Mouse (Mus musculus): ENCODE data around the gene Armh1.
"Not testable (repeated sequence)": the region's sequence is repeated elsewhere in the genome, so short reads cannot be mapped to it uniquely, and the experiment has no call there.

Armh1 gene

DNA sequence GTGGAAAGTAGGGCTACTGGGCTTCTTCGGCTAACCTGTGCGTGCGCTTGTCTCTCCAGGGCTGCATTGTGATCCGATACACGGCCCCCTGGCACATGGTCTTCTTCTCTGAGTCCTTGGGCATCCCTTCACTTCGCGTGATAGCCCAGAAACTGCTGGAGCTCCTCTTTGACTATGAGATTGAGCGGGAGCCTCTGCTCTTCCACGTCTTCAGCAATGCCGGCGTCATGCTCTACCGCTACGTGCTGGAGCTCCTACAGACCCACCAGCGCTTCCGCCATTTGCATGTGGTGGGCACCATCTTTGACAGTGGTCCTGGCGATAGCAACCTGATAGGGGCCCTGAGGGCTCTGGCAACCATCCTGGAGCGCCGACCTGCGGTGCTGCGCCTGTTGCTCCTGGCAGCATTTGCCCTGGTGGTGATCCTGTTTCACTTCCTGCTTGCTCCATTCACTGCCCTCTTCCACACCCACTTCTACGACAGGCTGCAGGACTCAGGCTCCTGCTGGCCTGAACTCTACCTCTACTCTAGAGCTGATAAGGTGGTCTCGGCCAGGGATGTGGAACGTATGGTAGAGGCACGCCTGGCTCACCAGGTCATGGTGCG is 16.0 kb upstream of the Armh1 start:
- no peak for DNase-seq (ENCODE audit: low spot score)

GRCm38 (mm10) chr4:117267284-117267683 is 15.4 kb upstream of the Armh1 start:
- peak; percentile 63 for DNase-seq (ENCODE audit: low spot score)

GRCm38 (mm10) chr4:117262987-117263386 is 11.1 kb upstream of the Armh1 start:
- DNase-seq (ENCODE audit: low spot score), result no peak

DNA sequence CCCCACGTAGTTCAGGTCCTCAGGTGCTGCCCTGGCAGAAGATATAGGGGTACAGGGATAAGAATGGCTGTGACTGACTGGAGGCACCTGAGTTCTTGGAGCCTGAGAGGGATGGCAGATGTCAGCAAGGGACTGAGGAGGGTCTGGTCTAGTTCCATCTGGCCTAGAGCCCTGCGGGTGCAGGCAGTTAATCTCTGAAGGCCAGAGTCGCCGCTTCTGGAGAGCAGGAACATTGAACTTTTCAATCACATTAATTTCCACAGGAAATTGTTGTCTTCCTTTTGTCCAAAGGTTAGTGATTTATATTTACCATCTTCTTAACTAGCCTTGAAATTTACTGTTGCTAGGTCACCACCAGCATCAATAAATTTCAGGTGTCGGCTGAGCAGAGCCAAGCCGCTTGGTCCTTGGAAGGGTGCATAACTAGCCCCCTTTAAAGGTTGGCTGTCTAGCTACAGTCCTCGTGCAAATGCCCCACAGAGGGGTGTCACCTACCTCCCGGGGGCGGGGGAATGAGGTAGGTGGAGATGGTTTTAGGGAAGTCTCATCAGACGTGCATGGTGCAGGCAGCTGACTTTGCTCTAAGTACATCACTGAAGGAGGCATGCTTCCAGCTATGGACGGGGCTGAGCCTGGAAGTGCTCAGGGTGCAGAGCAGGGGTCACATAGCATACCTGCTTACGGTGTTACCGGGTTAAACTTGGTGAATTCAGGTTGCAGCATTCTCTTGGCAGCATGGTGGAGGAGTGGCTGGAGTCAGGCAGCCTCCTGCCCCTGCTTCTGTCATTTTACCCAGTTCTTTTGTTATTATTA is 10.4 kb upstream of the Armh1 start:
- no peak for DNase-seq (ENCODE audit: low spot score)

DNA sequence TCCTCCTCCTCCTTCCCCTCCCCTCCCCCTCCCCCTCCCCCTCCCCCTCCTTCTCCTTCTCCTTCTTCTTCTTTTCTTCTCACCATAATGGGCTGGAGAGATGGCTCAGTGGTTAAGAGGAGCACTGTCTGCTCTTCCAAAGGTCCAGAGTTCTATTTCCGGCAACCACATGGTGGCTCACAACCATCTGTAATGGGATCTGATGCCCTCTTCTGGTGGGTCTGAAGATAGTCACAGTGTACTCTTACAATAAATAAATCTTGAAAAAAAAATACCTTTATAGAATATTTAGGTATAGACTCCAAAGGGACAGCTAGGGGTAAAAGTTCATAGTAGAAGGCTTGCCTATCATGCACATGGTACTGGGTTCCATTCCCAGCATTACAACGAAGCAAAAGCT is 9.3 kb upstream of the Armh1 start:
- DNase-seq (ENCODE audit: low spot score), result no peak

DNA sequence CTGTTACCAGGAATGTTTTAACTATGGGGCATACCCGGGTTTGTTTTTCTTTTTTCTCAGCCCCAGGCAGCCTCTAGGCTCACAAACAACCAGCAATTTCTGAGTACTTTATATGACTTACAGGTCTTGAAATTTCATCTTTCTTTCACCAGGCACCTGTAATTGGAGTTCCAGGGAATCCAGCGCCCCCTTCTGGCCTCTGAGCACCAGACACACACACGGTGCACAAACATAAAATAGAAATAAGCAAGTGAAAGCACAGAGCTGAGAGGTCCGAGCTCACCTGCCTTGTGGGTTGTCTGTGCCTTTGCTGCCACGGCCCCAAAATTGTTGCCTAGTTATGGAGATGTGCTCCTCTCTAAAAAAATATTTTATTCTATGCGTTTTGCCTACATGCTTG is 8.0 kb upstream of the Armh1 start:
- not testable (repeated sequence) for DNase-seq (ENCODE audit: low spot score)

DNA sequence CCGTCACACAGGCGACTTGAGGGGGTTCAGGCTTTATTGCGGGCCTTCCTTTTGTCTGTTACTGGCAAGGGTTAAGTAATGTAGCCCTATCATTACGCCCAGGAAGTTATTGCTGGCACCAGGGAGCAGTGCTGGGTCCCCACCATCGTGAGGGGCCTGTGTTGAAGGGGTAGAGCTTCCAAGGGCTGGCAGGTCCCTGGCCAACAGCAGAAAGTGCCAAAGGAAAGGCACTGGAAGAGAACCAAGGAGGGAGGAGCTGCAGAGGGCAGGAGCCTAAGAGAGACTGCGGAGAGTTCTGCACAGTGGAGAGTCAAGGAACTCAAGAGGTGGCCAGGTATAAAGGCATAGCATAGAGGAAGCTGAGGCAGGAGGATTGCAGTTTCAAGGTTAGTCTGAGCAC is 2.7 kb upstream of the Armh1 start:
- DNase-seq (ENCODE audit: low spot score), result no peak

DNA sequence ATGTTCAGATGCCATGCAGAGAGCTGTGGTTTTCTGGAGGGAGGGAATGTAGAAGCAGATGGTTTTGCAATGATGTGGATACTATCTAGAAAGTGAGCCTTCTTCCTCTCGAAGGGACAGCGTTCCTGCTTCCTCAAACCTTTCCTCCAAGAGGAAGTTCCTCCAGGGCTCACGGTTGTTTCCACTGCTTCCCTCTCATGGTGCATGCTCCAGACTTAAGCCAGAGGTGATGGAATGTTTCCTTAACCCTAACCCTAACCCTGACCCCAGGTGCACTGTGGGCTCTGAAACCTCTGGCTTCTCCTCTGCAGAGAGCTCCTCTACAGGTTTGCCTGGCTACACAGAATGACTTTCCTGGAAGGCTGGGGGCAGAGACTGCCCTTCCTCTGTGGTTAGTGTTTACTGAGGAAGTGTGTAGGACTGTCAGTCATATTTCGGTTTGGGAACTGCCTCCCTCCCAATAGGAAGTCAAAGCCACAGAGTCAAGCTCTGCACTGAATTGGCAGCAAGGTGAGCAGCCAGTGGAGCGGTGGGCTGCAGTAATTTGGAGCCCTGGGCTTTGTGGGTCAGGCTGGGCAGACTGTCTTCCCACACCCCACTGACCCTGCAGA is 2.2 kb upstream of the Armh1 start:
- DNase-seq (ENCODE audit: low spot score), result no peak

DNA sequence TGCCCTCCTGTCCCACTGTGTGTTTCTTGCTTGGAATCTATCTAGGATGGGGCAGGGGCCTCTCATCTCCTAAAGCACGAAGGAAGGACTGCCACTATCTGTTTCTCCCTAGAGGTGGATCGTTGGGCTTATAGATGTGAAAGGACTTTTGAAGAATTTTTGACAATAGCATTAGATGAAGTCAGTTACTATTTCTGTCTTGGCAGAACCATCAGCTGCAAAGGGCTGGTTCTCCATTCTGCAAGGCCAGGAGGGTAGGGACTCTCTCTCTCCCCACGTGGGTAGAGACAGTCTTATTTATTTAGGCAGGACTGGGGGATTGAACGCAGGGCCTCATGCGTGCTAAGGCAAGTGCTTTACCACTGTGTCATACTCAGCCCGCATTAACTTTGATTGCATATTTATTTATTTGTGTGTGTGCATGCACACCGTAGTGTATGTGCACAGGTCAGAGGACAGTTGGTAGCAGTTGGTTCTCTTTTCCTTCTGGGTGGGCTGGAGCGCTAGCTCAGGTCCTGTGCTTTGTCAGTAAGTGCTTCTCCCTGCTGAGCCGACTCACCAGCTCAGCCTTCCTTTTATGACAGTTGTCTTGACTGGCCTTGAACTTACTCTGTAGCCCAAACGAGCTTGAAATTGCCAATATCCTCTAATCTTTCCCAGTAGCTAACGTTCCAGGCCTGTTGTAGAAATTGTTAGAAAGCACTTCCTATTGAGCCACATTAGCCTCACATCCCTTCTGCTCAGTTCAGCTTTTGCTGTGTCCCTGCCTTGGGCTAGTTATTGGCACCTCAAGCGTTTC is 1.5 kb upstream of the Armh1 start:
- DNase-seq (ENCODE audit: low spot score), result no peak

- DNase-seq (ENCODE audit: low spot score), result no peak
These were observed 830 bp upstream of the Armh1 start for GRCm38 (mm10) chr4:117252755-117253154.

- no peak for DNase-seq (ENCODE audit: low spot score)
These were observed 426 bp upstream of the Armh1 start for GRCm38 (mm10) chr4:117252351-117252750.

GRCm38 (mm10) chr4:117250982-117251381 is 943 bp downstream of the Armh1 start:
- no peak for DNase-seq (ENCODE audit: low spot score)

DNA sequence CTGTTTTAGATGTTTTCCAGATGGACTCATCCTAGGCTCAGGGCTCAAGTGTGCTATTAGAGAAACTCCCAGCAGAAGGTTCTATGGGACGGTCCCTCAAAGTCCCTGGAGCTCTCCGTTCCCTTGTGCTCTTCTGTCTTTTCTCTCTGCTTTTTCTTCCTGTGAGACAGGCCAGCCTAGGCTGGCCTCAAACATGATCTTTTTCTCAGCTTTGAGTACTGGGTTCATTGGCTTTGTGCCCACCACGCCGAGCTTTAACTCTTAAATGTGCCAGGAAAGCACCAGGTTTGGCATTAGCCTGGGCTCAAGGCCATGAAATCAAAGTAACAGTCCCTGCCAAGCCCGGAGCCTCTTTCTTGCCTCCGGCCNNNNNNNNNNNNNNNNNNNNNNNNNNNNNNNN is 11.1 kb downstream of the Armh1 start:
- no peak for DNase-seq (ENCODE audit: low spot score)

DNA sequence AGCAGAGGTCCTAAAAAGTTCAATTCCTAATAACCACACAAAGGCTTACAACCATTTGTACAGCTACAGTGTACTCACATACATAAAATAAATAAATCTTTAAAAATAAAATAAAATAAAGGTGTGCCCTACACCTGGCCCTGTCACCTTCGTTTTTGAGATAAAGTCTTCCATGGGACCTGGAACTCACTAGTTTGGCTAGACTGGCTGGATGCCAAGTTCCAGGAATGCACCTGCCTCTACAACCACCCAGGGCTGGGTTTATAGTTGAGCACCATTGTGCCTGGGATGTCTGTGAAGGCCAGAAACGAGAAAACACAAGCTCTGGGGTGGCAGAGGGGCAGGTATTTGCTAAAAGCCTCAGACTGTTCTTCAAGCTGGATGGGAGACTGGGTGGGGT is 12.8 kb downstream of the Armh1 start:
- no peak for DNase-seq (ENCODE audit: low spot score)

GRCm38 (mm10) chr4:117235822-117236221 is 16.1 kb downstream of the Armh1 start:
- DNase-seq (ENCODE audit: low spot score), result no peak

- no peak for DNase-seq (ENCODE audit: low spot score)
These were observed 17.7 kb downstream of the Armh1 start for GRCm38 (mm10) chr4:117234166-117234741.

DNA sequence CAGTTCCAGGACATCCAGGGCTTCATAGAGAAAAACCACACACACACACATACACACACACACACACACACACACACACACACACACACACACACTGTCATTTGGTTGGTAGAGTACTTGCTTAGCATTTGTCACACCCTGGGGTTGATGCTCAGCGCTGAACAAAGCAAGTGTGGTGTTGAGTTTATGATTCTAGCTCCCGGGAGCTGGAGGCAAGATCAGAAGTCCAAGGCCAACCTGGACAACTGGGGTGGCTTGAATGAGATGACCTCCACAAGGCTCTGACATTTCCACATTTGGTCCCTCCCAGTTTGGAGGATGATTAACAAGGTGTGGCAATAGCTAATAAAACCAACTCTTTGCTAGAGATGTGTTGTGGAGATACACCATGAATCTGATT is 20.7 kb downstream of the Armh1 start:
- no peak for DNase-seq (ENCODE audit: low spot score)

- no peak for DNase-seq (ENCODE audit: low spot score)
These were observed 21.6 kb downstream of the Armh1 start for GRCm38 (mm10) chr4:117230331-117230730.

DNA sequence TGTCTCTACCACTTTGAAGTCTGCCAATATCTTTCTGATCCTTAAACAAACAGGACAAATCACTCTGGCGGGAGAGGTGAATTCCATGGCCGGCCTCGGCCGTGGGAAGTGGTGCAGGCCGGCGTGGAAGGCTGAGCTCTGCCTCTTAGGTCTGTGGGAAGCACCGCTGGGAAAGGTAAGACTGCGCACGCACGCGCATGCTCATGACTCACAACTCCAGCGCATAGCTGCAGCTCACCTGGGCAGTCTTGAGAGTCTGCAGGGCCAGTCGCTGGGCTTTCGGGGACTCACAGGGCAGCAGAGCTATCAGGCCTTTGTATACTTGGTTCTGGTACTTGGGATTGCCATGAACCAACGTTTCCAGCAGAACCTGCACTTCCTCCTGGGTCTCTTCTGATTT is 22.3 kb downstream of the Armh1 start:
- no peak for DNase-seq (ENCODE audit: low spot score)

DNA sequence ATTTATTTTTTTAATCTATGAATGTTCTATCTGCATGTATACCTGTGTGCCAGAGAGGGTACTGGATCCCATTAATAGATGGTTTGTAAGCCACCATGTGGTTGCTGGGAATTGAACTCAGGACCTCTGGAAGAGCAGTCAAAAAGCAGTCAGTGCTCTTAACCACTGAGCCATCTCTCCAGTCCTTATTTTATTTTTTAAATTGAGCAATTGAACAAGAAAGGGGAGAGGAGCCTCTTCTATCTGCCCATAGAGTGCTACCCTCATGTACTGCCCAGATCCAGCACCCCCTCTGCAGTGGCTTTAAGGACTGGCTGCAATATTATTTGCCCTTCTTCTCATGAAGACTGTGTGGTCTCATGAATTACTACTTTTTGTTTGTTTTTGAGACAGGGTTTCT is 26.7 kb downstream of the Armh1 start:
- DNase-seq (ENCODE audit: low spot score), result no peak

DNA sequence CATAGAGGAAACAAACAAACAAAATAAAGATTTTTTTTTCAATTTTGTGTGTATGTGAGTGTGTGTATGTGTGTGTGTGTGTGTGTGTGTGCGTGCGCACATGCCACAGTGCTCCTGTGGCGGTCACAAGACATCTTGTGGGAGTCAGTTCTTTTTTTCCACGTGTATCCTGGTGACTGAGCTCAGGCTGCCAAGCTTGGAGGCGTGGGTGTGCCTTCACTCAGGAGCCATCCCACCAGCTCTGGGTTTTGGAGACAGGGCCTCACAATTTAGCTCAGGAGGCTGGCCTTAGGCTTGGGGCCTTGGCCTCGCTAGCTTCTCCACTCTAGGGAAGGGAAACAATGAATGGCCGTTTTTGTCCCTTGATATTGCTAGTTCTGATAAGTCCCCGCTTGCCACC is 27.8 kb downstream of the Armh1 start:
- no peak for DNase-seq (ENCODE audit: low spot score)

- DNase-seq (ENCODE audit: low spot score), result no peak
These were observed 28.9 kb downstream of the Armh1 start for GRCm38 (mm10) chr4:117223001-117223400.
